Mouse (Mus musculus) thymus, postnatal 0 days (tissue): ENCODE data around the gene D17Wsu92e. TPM values are rescaled to one million over a fixed set of nuclear protein-coding genes. Genes with fewer than 3 reads are reported as not detected.
A peak's percentile ranks its signal among the peaks of the same experiment; 100 is the strongest.

Experiments
- DNase-seq: peaks from one replicate; pipeline ENCODE4 v3.0.0-alpha.2; 2015; ENCODE audit warnings: low spot score
- polyA plus RNA-seq: library from polyadenylated mRNA; unstranded; fragments of >200 nt; fragmentation: Nextera tagmentation; extraction: Ambion mirVana; gene quantifications from 2 replicates; pipeline ENCODE4 v1.2.1, GENCODE M21; 2015

Gene D17Wsu92e
- polyA plus RNA-seq, 1 experiment from 2014 or later, result 20.8 TPM

GRCm38 (mm10) chr17:27748123-27748522 is 72.3 kb downstream of the D17Wsu92e start:
- no peak for DNase-seq

DNA sequence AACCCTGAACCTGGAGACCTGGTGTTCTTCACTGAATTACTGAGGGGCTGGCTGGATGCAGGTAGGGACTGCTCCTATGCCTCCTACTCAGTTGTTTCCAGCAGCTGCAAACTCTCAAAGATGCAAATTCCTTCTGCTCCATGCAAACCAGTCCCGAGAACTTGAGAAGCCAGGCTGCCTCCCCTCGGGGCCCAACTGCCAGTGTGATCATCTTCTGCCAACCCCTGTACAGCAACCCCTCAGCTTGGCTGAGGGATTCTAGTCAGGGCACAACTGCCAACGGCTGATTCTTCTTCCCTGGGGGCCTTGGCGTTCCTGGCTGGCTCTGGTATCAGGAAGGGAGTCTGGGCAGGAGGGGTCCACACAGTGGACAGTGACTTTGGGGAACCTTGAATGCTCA is 74.0 kb downstream of the D17Wsu92e start:
- DNase-seq, result no peak

GRCm38 (mm10) chr17:27740961-27741360 is 79.5 kb downstream of the D17Wsu92e start:
- no peak for DNase-seq

- no peak for DNase-seq
These were observed 85.9 kb downstream of the D17Wsu92e start for GRCm38 (mm10) chr17:27734344-27735073.

DNA sequence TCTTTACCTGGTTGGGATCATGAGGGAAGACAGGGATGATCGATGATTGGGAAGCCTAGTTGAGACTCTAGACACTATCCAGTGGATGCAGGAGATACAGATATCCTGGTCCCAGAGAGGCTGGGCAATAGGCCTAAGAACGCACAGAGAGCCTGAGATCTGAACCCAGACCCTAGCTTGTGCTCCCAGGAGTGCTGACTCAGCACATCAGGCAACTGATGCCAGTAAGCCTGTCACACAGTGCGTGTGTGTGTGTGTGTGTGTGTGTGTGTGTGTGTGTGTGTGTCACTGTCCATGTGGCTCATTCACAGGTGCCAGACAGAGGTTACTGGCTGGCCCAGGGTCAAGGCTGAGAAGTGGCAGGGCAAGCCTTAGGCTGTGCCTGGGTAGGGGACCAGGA is 87.8 kb downstream of the D17Wsu92e start:
- no peak for DNase-seq

GRCm38 (mm10) chr17:27732152-27732551 is 88.3 kb downstream of the D17Wsu92e start:
- DNase-seq, result no peak

DNA sequence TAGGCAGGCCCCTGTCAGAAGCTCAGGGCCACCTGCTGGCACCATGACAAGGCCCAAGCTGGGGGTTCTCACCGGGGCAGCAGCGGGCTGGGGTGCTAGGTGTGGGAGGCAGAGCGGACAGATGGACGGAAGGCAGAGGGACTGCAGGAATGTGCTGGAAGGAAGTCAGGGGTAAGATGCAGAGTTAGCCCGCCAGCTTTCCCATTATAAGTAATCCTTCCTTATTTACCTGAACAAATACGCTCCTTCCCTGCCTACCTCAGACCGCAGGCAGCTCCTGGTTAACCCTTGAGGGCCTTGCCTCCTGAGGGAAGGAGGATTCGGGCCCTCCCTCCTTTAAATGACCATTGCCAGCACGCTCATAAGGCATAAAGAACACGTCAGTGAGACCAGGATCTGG is 91.7 kb downstream of the D17Wsu92e start, which contains the start of gene Spdef:
TSS of gene Spdef (minus strand) at position 186 of the 400 bp plus-strand sequence.
- no peak for DNase-seq

GRCm38 (mm10) chr17:27726527-27726926 is 93.9 kb downstream of the D17Wsu92e start:
- DNase-seq, result no peak

DNA sequence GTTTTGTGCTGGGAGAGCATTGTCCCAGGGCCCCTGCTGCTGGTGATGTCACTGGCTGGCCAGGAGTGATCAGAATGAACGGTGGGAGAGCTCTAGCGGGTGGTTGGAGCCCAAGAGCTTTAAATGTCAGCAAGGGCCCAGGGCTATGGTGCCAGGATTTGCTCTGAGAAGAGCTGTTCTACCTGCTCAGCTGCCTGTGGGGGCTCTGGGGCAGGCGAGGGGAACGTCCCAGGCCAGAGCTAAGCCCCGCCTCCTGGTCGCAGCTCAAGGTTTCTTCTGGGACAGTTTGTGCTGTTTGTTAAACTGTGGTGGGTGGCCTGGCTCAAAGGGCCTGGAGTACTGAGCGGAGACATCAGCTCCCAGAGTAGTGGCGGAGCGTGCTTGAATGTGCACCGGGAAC is 95.0 kb downstream of the D17Wsu92e start:
- DNase-seq, result no peak

- DNase-seq, result no peak
These were observed 95.4 kb downstream of the D17Wsu92e start for GRCm38 (mm10) chr17:27725011-27725410.

GRCm38 (mm10) chr17:27724327-27724726 is 96.1 kb downstream of the D17Wsu92e start:
- no peak for DNase-seq

GRCm38 (mm10) chr17:27721125-27721664 is 99.3 kb downstream of the D17Wsu92e start:
- no peak for DNase-seq

DNA sequence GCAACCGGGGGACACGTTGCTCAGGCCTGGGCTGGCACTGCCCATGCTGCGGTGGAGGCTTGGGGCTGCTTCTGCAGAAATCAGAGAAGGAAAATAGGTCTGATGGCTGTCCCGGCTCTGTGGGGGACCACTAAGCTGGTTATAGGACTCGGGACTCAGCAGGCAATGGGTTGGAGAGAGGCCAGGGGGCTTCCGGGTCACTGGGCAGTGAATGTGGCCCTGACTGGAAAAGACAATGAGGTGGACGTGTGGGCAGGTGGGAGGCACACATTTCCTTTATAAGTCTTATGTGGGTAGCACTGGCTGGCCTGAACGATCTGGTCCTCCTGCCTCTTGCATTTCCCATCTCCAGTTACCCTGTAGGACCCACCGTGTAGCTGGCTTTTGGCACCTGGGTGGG is 100.1 kb downstream of the D17Wsu92e start:
- no peak for DNase-seq

GRCm38 (mm10) chr17:27719663-27720062 is 100.8 kb downstream of the D17Wsu92e start:
- DNase-seq, result no peak

GRCm38 (mm10) chr17:27718250-27718649 is 102.2 kb downstream of the D17Wsu92e start:
- no peak for DNase-seq

GRCm38 (mm10) chr17:27716804-27717203 is 103.6 kb downstream of the D17Wsu92e start:
- peak; percentile 13 for DNase-seq

GRCm38 (mm10) chr17:27712832-27713231 is 107.6 kb downstream of the D17Wsu92e start:
- DNase-seq, result no peak

GRCm38 (mm10) chr17:27709650-27710049 is 110.8 kb downstream of the D17Wsu92e start:
- DNase-seq, result no peak

DNA sequence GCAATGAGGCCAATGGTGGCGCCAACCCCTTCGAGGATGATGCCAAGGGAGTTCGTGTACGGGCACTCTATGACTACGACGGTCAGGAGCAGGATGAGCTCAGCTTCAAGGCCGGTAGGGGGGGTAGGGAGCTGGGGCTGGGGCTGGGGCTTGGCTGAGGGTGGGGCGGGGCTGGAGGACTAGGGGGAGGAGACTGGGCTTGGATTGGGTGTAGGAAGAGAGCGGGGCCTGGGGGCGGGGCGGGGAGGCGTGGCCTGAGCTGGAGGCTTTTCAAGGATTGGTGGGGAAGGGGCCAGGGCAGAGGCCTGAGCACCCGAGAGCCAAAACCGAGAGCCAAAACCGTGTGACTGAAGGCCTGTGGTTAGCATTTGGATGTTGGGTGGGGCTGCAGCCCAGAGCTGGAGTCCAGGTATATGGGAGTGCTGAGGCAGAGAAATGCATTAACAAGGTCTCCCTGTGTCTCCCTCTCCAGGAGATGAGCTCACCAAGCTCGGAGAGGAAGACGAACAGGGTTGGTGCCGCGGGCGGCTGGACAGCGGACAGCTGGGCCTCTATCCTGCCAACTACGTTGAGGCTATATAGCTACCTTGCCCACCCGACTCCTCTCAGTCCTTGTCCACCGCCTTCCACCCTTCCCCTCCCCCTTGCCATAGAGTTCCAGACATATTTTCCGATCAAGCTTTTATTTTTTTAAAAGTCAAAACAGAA is 112.3 kb downstream of the D17Wsu92e start:
- DNase-seq, result peak; percentile 80

GRCm38 (mm10) chr17:27705661-27706060 is 114.8 kb downstream of the D17Wsu92e start:
- no peak for DNase-seq

GRCm38 (mm10) chr17:27703961-27704621 is 116.4 kb downstream of the D17Wsu92e start:
- DNase-seq, result no peak

DNA sequence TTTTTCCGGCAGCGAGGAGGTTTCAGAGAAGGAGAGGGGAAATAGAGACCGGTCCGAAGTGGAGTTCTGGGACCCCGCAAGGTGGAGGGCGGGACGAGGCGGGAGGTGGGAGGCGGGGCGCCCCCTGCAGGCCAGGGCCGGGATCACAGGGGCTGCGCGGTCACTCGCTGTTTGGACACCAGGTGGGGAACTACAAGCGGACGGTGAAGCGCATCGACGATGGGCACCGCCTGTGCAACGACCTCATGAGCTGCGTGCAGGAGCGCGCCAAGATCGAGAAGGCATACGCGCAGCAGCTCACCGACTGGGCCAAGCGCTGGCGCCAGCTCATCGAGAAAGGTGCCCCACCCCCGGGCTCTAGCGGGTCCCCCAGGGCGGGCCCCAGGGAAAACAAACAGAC is 117.9 kb downstream of the D17Wsu92e start:
- DNase-seq, result no peak
